Mouse (Mus musculus) MEL (cell line): Measurements from ENCODE around the gene Ndufa7. TPM values are rescaled to one million over a fixed set of nuclear protein-coding genes. Genes with fewer than 3 reads are reported as not detected.
"Not testable (repeated sequence)": the region's sequence is repeated elsewhere in the genome, so short reads cannot be mapped to it uniquely, and the experiment has no call there.

Source experiments
- DNase-seq: peaks from one replicate; pipeline ENCODE4 v3.0.0; 2011; ENCODE audit warnings: low read depth, low spot score
- H3K27ac ChIP-seq: 2 replicates; pipeline ENCODE4 v1.5.1; 2012; ENCODE audit warnings: low read depth, mild to moderate bottlenecking, control low read depth, low read length, moderate library complexity; ENCODE audit not compliant: control insufficient read depth
- H3K27me3 ChIP-seq, 2 experiments: fragments of 150-350 bp in 1 of 2; sonication (generic) in 1 of 2; 2 replicates each; pipeline ENCODE4 v1.6.1; 2012; ENCODE audit warnings: low read length in 2 of 2, mild to moderate bottlenecking in 2 of 2, improper control_type of control experiment in 1 of 2, moderate library complexity in 1 of 2; ENCODE audit not compliant: insufficient read depth in 2 of 2, control insufficient read depth in 1 of 2
- H3K36me3 ChIP-seq, 2 experiments: 2 replicates each; pipeline ENCODE4 v1.6.1; 2012 to 2014; ENCODE audit warnings: low read length in 2 of 2, improper control_type of control experiment in 1 of 2, inconsistent platforms in 1 of 2, mild to moderate bottlenecking in 1 of 2; ENCODE audit not compliant: insufficient read depth in 2 of 2, control insufficient read depth in 1 of 2
- H3K4me1 ChIP-seq, 2 experiments: fragments of 150-350 bp in 1 of 2; sonication (generic) in 1 of 2; 2 replicates each; pipeline ENCODE4 v1.6.1; 2012; ENCODE audit warnings: low read length in 2 of 2, improper control_type of control experiment in 1 of 2, mild to moderate bottlenecking in 1 of 2; ENCODE audit not compliant: insufficient read depth in 2 of 2, control insufficient read depth in 1 of 2
- H3K4me3 ChIP-seq, 2 experiments: fragments of 150-350 bp in 1 of 2; sonication (generic) in 1 of 2; 2 replicates each; pipeline ENCODE4 v1.5.1; 2012; ENCODE audit warnings: low read depth in 2 of 2, low read length in 2 of 2, mild to moderate bottlenecking in 2 of 2, moderate library complexity in 2 of 2, control low read depth in 1 of 2, improper control_type of control experiment in 1 of 2; ENCODE audit not compliant: control insufficient read depth in 1 of 2, insufficient read depth in 1 of 2
- H3K79me2 ChIP-seq: 2 replicates; pipeline ENCODE4 v1.6.1; 2012; ENCODE audit warnings: mild to moderate bottlenecking, low read length, moderate library complexity; ENCODE audit not compliant: control insufficient read depth, poor library complexity, insufficient read depth
- H3K9ac ChIP-seq: 2 replicates; pipeline ENCODE4 v1.6.1; 2012; ENCODE audit warnings: low read depth, mild to moderate bottlenecking, control low read depth, low read length, moderate library complexity; ENCODE audit not compliant: control insufficient read depth, poor library complexity, severe bottlenecking
- H3K9me3 ChIP-seq: fragments of 150-350 bp; sonication (generic); replicated peaks from 2 replicates; pipeline ENCODE4 v1.6.1; 2012; ENCODE audit warnings: mild to moderate bottlenecking, low read length, improper control_type of control experiment, moderate library complexity; ENCODE audit not compliant: insufficient read depth
- BHLHE40 ChIP-seq: IDR thresholded peaks from 2 replicates; pipeline ENCODE4 v1.6.1; 2012; ENCODE audit warnings: low read depth, mild to moderate bottlenecking, inconsistent platforms, low read length, improper control_type of control experiment, borderline replicate concordance
- CTCF ChIP-seq, 3 experiments: IDR thresholded peaks in 2 of 3; conservative IDR thresholded peaks in 1 of 3; 2 replicates each; pipeline ENCODE4 v1.5.1; 2011 to 2012; ENCODE audit warnings: low read length in 3 of 3, low read depth in 2 of 3, mild to moderate bottlenecking in 2 of 3, improper control_type of control experiment in 1 of 3, inconsistent platforms in 1 of 3, mixed read lengths in 1 of 3, moderate library complexity in 1 of 3; ENCODE audit not compliant: control insufficient read depth in 1 of 3, insufficient read depth in 1 of 3, poor library complexity in 1 of 3, severe bottlenecking in 1 of 3
- EP300 ChIP-seq, 2 experiments: IDR thresholded peaks; 2 replicates each; pipeline ENCODE4 v1.6.1; 2011; ENCODE audit warnings: improper control_type of control experiment in 2 of 2, low read length in 2 of 2, low read depth in 1 of 2, mild to moderate bottlenecking in 1 of 2
- HCFC1 ChIP-seq: IDR thresholded peaks from 2 replicates; pipeline ENCODE4 v1.6.1; 2012; ENCODE audit warnings: low read depth, mild to moderate bottlenecking, inconsistent platforms, low read length, improper control_type of control experiment, moderate library complexity
- JUND ChIP-seq: IDR thresholded peaks from 2 replicates; pipeline ENCODE4 v1.6.1; 2011; ENCODE audit warnings: low read depth, mild to moderate bottlenecking, improper control_type of control experiment, low read length
- MAFK ChIP-seq: IDR thresholded peaks from 2 replicates; pipeline ENCODE4 v1.6.1; 2011; ENCODE audit warnings: low read depth, mild to moderate bottlenecking, low read length, improper control_type of control experiment, borderline replicate concordance
- NELFE ChIP-seq: IDR thresholded peaks from 2 replicates; pipeline ENCODE4 v1.6.1; 2011; ENCODE audit warnings: low read depth, low read length, improper control_type of control experiment
- POLR2A ChIP-seq, 2 experiments: IDR thresholded peaks; 2 replicates each; pipeline ENCODE4 v1.6.1; 2011 to 2012; ENCODE audit warnings: low read length in 2 of 2, mild to moderate bottlenecking in 2 of 2, control low read depth in 1 of 2, improper control_type of control experiment in 1 of 2, low read depth in 1 of 2, moderate library complexity in 1 of 2; ENCODE audit not compliant: control insufficient read depth in 1 of 2, insufficient read depth in 1 of 2, poor library complexity in 1 of 2
- POLR2AphosphoS5 ChIP-seq: IDR thresholded peaks from 2 replicates; pipeline ENCODE4 v1.6.1; 2012; ENCODE audit warnings: low read depth, borderline replicate concordance, mild to moderate bottlenecking, inconsistent platforms, low read length, moderate library complexity, mixed read lengths
- SMC3 ChIP-seq: IDR thresholded peaks from 2 replicates; pipeline ENCODE4 v1.6.1; 2011; ENCODE audit warnings: low read depth, low read length, improper control_type of control experiment
- USF2 ChIP-seq, 2 experiments: IDR thresholded peaks; 2 replicates each; pipeline ENCODE4 v1.6.1; 2011 to 2012; ENCODE audit warnings: improper control_type of control experiment in 2 of 2, low read length in 2 of 2, borderline replicate concordance in 1 of 2, inconsistent platforms in 1 of 2, low read depth in 1 of 2, mild to moderate bottlenecking in 1 of 2; ENCODE audit not compliant: insufficient read depth in 1 of 2
- ZKSCAN1 ChIP-seq: IDR thresholded peaks from 2 replicates; pipeline ENCODE4 v1.6.1; 2012; ENCODE audit warnings: low read depth, mild to moderate bottlenecking, inconsistent platforms, low read length, improper control_type of control experiment, moderate library complexity
- ZNF384 ChIP-seq: IDR thresholded peaks from 2 replicates; pipeline ENCODE4 v1.6.1; 2012; ENCODE audit warnings: low read depth, mild to moderate bottlenecking, inconsistent platforms, low read length, improper control_type of control experiment
- polyA plus RNA-seq, 2 experiments: library from polyadenylated mRNA; stranded (reverse) in 1 of 2; unstranded in 1 of 2; fragments of >175 nt in 1 of 2; fragments of >200 nt in 1 of 2; gene quantifications; 2 replicates each; pipeline versions ENCODE4 v1.2.1 to v1.2.4; 2012; ENCODE audit warnings: low replicate concordance in 2 of 2, low read depth in 1 of 2; ENCODE audit not compliant: insufficient read length in 2 of 2, insufficient read depth in 1 of 2, missing spikeins in 1 of 2
- total RNA-seq: library from RNA; depleted of rRNA; stranded (reverse); fragments of 300-350 nt; gene quantifications from 2 replicates; pipeline ENCODE4 v1.2.3, GENCODE M21; 2012

Gene Ndufa7
- total and polyA plus RNA-seq, 3 experiments, result 326 to 370 TPM; not detected in 1

- TF ChIP-seq BHLHE40 (no peak), CTCF (IDR thresholded peaks at IDR 0.05 in 2 of 3, conservative IDR thresholded peaks at IDR 0.05 in 1 of 3; ENCODE audit: control insufficient read depth in 1 of 3, insufficient read depth in 1 of 3, low read depth in 2 of 3, low read length in 3 of 3, poor library complexity in 1 of 3, severe bottlenecking in 1 of 3) (peak in 2 of 3 experiments; percentile 15 to 18; a peak in 2 of 6 replicates)
- TF ChIP-seq, all 39 proteins: peak for 1
- H3K9ac ChIP-seq, result peak overlapping the region; percentile 89
- H3K27me3 ChIP-seq, result no peaks in the 10 kb centered on the region
- no peaks in the 10 kb centered on the region for H3K9me3 ChIP-seq
- peak overlapping the region in 1 of 2 experiments; percentile 93; a peak in 2 of 4 replicates for H3K4me3 ChIP-seq
- H3K4me1 ChIP-seq, result peaks cover 0 to 11% of the 10 kb centered on the region in 2 experiments; a peak in 2 of 4 replicates
- peak; percentile 51 for DNase-seq
- H3K36me3 ChIP-seq, result peaks cover 16 to 26% of the 10 kb centered on the region in 2 experiments
- H3K27ac ChIP-seq, result 0 out of 2 replicates have a peak overlapping the region, but pooled peaks have one; percentile 16
- peaks cover 39% of the 10 kb centered on the region for H3K79me2 ChIP-seq
Observed at GRCm38 (mm10) chr17:33822436-33822959, 1.9 kb upstream of the Ndufa7 start.

- Histone ChIP-seq H3K79me2 (peaks cover 41% of the 10 kb centered on the region), H3K4me1 (peaks cover 0 to 11% of the 10 kb centered on the region in 2 experiments; a peak in 2 of 4 replicates), H3K36me3 (peaks cover 16 to 27% of the 10 kb centered on the region in 2 experiments), H3K27ac (peak overlapping the region; percentile 82), H3K9ac (peak overlapping the region; percentile 89), H3K4me3 (peak overlapping the region; percentile 73 to 93)
- TF ChIP-seq POLR2A (IDR thresholded peaks at IDR 0.05; ENCODE audit: control insufficient read depth in 1 of 2, insufficient read depth in 1 of 2, low read depth in 1 of 2, low read length in 2 of 2, poor library complexity in 1 of 2), result 0 out of 4 replicates have a peak, but pooled peaks of 1 of the 2 experiments have one; percentile 37
- not testable (repeated sequence) for H3K9me3 ChIP-seq, H3K27me3 ChIP-seq
- DNase-seq, result peak; percentile 33
Observed at GRCm38 (mm10) chr17:33823171-33823570, 1.2 kb upstream of the Ndufa7 start.

- not testable (repeated sequence) for H3K27me3 ChIP-seq, H3K9me3 ChIP-seq
- Histone ChIP-seq H3K9ac (peak overlapping the region; percentile 90), H3K79me2 (peaks cover 42% of the 10 kb centered on the region), H3K4me1 (peaks cover 0 to 11% of the 10 kb centered on the region in 2 experiments; a peak in 2 of 4 replicates), H3K36me3 (peaks cover 18 to 27% of the 10 kb centered on the region in 2 experiments), H3K4me3 (peak overlapping the region; percentile 85 to 93), H3K27ac (peak overlapping the region; percentile 77)
- DNase-seq, result peak; percentile 31
Observed at GRCm38 (mm10) chr17:33824997-33825330, 592 bp downstream of the Ndufa7 start.

DNA sequence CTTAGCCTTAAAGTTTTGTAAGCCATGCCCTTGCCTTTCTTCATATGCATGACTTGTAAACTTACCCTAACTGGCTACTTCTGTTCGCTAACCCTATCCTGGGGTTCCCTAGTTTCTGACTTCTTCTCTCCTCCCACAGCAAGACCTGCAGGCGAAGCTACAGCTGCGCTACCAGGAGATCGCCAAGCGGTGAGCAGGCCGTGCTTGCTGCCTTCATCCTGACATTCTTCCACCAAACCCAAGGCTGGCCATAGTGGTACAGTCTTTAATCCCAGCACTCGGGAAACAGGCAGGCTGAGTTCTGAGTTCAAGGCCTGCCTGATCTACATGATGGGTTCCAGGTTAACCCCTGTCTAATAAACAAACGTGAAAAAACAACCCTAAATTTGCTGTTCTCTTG is 1.1 kb downstream of the Ndufa7 start:
- no peak overlapping the region for H3K27ac ChIP-seq
- H3K27me3 ChIP-seq, result no peaks in the 10 kb centered on the region
- peaks cover 23 to 27% of the 10 kb centered on the region in 2 experiments for H3K36me3 ChIP-seq
- no peaks in the 10 kb centered on the region for H3K9me3 ChIP-seq
- TF ChIP-seq MAFK (no peak), POLR2A (IDR thresholded peaks at IDR 0.05; ENCODE audit: control insufficient read depth in 1 of 2, insufficient read depth in 1 of 2, low read depth in 1 of 2, low read length in 2 of 2, poor library complexity in 1 of 2) (no peak), USF2 (IDR thresholded peaks at IDR 0.05; ENCODE audit: borderline replicate concordance in 1 of 2, insufficient read depth in 1 of 2, low read depth in 1 of 2, low read length in 2 of 2) (no peak), NELFE (no peak), JUND (no peak), ZNF384 (no peak), BHLHE40 (no peak), EP300 (IDR thresholded peaks at IDR 0.05; ENCODE audit: low read depth in 1 of 2, low read length in 2 of 2) (no peak), HCFC1 (no peak), ZKSCAN1 (no peak), POLR2AphosphoS5 (no peak), SMC3 (no peak), CTCF (IDR thresholded peaks at IDR 0.05 in 2 of 3, conservative IDR thresholded peaks at IDR 0.05 in 1 of 3; ENCODE audit: control insufficient read depth in 1 of 3, insufficient read depth in 1 of 3, low read depth in 2 of 3, low read length in 3 of 3, poor library complexity in 1 of 3, severe bottlenecking in 1 of 3) (no peak)
- peak overlapping the region; percentile 85 to 93 for H3K4me3 ChIP-seq
- peaks cover 0 to 11% of the 10 kb centered on the region in 2 experiments; a peak in 2 of 4 replicates for H3K4me1 ChIP-seq
- H3K79me2 ChIP-seq, result peaks cover 42% of the 10 kb centered on the region
- DNase-seq, result peak; percentile 31
- peak overlapping the region; percentile 90 for H3K9ac ChIP-seq
